Mouse (Mus musculus) hindbrain, embryonic 14.5 days (tissue): ENCODE measurements around the gene Kirrel3. TPM values are rescaled to one million over a fixed set of nuclear protein-coding genes. Genes with fewer than 3 reads are reported as not detected.

Source experiments
- ATAC-seq: fragments of 200-750 bp; cut with Nextera tagmentation; 2 replicates; pipeline ENCODE4 v1.8.0; 2017; ENCODE audit warnings: moderate number of reproducible peaks, mild to moderate bottlenecking, moderate TSS enrichment, moderate library complexity; ENCODE audit not compliant: low FRiP score
- DNase-seq: peaks from one replicate; pipeline ENCODE4 v3.0.0-alpha.2; 2015; ENCODE audit warnings: low spot score
- H3K27ac ChIP-seq: fragments of 300-500 bp; sonication (generic); 2 replicates; pipeline ENCODE4 v1.5.1; 2014; ENCODE audit warnings: mild to moderate bottlenecking, moderate library complexity
- H3K27me3 ChIP-seq: fragments of 300-500 bp; sonication (generic); 2 replicates; pipeline ENCODE4 v1.6.1; 2014; ENCODE audit warnings: mild to moderate bottlenecking, low read length, mixed read lengths; ENCODE audit not compliant: control insufficient read depth, insufficient read depth
- H3K36me3 ChIP-seq: fragments of 300-500 bp; sonication (generic); replicated peaks from 2 replicates; pipeline ENCODE4 v1.6.1; 2014; ENCODE audit not compliant: control insufficient read depth, insufficient read depth
- H3K4me1 ChIP-seq: fragments of 300-500 bp; sonication (generic); replicated peaks from 2 replicates; pipeline ENCODE4 v1.6.1; 2014; ENCODE audit warnings: antibody characterized with exemption, low read length, mixed read lengths; ENCODE audit not compliant: control insufficient read depth, insufficient read depth
- H3K4me2 ChIP-seq: fragments of 300-500 bp; sonication (generic); replicated peaks from 2 replicates; pipeline ENCODE4 v1.6.1; 2014; ENCODE audit warnings: mild to moderate bottlenecking, moderate library complexity
- H3K4me3 ChIP-seq: fragments of 300-500 bp; sonication (generic); replicated peaks from 2 replicates; pipeline ENCODE4 v1.5.1; 2014; ENCODE audit warnings: mild to moderate bottlenecking, low read length
- H3K9ac ChIP-seq: fragments of 300-500 bp; sonication (generic); 2 replicates; pipeline ENCODE4 v1.6.1; 2014
- H3K9me3 ChIP-seq: fragments of 300-500 bp; sonication (generic); 2 replicates; pipeline ENCODE4 v1.6.1; 2016; ENCODE audit warnings: low read length; ENCODE audit not compliant: control insufficient read depth
- WGBS: fragments of 180-500 bp; shearing (Covaris S2); extraction: QIAGEN DNeasy Blood & Tissue Kit; methylation state at CpG from one replicate; pipeline ENCODE4 v1.1.7; 2014; 5-methylcytosine and 5-hydroxymethylcytosine counted together
- polyA plus RNA-seq: library from polyadenylated mRNA; unstranded; fragments of >200 nt; fragmentation: Nextera tagmentation; extraction: Ambion mirVana; gene quantifications from 2 replicates; pipeline ENCODE4 v1.2.1, GENCODE M21; 2014

Gene Kirrel3
- polyA plus RNA-seq, 1 experiment from 2014 or later: 38.8 TPM

DNA sequence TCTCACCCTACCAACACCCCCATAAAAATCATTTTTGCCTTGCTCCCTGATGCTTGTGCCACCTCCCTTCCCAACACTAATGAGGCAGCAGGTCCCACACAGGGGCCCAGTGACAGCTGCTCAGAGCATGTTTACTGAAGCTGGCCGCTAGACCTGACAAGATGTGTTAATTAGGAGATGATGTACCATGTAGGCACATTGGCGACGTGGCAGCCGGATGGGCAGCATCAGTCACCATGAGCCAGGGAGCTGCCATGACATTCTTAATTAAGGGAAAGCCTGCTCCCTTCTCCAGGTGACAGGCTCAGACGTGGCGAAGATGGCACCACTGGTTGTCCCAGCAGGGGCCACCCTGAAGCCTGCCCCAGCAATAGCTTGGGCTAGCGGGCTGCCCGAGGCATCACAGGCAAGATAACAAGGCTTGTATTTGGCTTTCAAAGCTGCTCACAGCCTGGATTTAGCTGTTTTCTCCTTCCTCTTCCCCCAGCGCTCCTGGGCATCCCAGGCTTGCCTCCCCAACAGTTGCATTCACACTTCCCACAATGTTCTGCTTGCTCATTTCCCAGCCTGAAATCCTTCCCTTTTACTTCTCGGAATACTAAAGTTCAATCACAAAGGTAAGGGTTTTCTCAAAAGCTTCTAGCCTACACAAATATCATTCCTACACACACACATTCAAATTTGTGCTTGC lies 357.7 kb downstream of the Kirrel3 start:
- Histone ChIP-seq H3K27ac (no peak overlapping the region), H3K4me1 (no peaks in the 10 kb centered on the region), H3K36me3 (no peaks in the 10 kb centered on the region), H3K9me3 (no peaks in the 10 kb centered on the region), H3K27me3 (no peaks in the 10 kb centered on the region), H3K4me2 (no peak overlapping the region), H3K9ac (no peak overlapping the region), H3K4me3 (no peak overlapping the region)
- DNase-seq: no peak
- 59% methylated on average over 10 of the region's 10 CpGs for WGBS
- ATAC-seq: 0 out of 2 replicates have a peak, but pooled peaks have one; percentile 38

DNA sequence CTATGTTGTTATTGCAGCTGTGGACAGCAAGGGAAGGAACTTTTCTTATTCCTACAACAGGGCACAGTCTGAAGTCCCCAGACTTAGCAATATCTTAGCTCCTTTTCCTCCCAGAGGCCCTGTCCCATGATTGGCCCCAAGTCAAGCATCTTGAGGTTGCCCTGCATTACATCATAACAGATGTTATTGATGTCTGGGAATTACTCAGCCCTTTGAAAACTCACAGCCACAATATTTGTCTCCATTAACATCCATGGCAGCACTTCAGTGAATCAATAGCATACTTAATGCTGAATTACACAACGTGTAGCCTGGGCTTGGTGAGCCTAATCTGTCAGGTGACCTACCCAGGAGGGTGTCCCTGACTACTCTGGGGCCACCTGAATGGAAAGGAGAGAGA lies 360.7 kb downstream of the Kirrel3 start:
- no peaks in the 10 kb centered on the region for H3K27me3 ChIP-seq
- DNase-seq (no peak), ATAC-seq (no peak)
- no peaks in the 10 kb centered on the region for H3K4me1 ChIP-seq
- H3K27ac ChIP-seq: no peak overlapping the region
- H3K36me3 ChIP-seq: no peaks in the 10 kb centered on the region
- no peaks in the 10 kb centered on the region for H3K9me3 ChIP-seq
- no peak overlapping the region for H3K4me3 ChIP-seq
- 34% methylated on average over 1 of the region's 1 CpGs for WGBS
- no peak overlapping the region for H3K9ac ChIP-seq
- no peak overlapping the region for H3K4me2 ChIP-seq

DNA sequence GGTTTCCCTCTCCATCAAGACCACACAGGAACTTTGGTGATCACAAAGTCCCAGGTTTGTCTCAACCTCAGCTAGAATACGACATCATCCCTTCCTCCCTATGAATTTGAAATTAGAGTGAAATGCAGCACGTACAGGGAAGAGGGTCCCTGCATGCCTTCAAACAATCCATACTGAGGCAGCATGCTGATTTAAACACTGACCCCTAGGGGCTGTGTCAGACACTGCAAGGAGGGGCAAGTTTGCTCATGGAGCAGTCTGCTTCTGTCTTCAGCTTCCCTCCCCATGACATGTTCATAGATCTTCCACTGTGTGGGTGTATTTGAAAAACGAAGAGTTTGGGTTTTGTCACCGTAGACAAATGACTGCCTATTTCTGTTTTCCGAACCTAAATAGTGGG lies 362.0 kb downstream of the Kirrel3 start:
- no peak overlapping the region for H3K9ac ChIP-seq
- no peaks in the 10 kb centered on the region for H3K27me3 ChIP-seq
- H3K4me3 ChIP-seq: no peak overlapping the region
- H3K36me3 ChIP-seq: no peaks in the 10 kb centered on the region
- H3K9me3 ChIP-seq: no peaks in the 10 kb centered on the region
- DNase-seq (no peak), ATAC-seq (no peak)
- 52% methylated on average over 5 of the region's 5 CpGs for WGBS
- no peak overlapping the region for H3K4me2 ChIP-seq
- H3K4me1 ChIP-seq: no peaks in the 10 kb centered on the region
- H3K27ac ChIP-seq: no peak overlapping the region

DNA sequence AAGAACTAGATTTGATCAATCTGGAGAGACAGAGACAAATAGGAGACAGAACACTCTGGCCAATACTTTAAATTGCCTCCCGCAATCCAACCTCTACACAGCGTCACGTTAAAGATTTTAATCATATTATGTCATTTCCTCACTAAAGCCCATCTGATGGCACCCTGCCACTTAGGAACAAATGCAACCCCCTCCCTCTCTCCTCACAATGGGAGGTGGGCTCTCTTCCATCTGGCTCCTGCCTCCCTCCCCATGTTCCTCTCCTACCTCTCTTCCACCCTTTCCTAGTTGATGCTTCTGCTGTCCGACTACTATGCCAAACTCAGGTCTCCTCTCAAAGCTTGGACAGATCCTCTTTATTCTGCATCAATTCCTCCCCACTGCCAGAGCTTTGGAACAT lies 365.4 kb downstream of the Kirrel3 start:
- no peaks in the 10 kb centered on the region for H3K36me3 ChIP-seq
- H3K9me3 ChIP-seq: no peaks in the 10 kb centered on the region
- H3K4me2 ChIP-seq: no peak overlapping the region
- no peak overlapping the region for H3K9ac ChIP-seq
- no peaks in the 10 kb centered on the region for H3K4me1 ChIP-seq
- no peak overlapping the region for H3K4me3 ChIP-seq
- WGBS: 72% methylated on average over 4 of the region's 4 CpGs
- H3K27me3 ChIP-seq: no peaks in the 10 kb centered on the region
- no peak overlapping the region for H3K27ac ChIP-seq
- ATAC-seq (no peak), DNase-seq (no peak)

DNA sequence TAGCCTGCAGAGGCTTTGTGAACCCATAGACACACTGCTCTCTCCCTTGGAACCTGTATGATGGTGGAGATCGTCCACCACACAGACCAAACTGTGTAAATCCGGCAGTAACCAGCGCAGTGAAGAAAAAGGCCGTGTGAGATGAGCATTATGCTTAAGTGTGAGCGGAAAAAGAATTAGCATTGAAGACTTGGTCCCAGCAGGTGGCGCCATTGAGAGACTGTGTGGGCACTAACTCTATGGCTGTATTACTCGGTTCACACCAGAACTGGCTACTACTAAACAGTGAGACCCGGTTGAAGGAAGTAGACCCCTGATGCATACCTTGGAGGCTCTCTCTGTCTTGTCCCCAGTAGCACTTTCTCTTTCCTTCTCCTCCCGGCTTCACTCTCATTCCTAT lies 371.9 kb downstream of the Kirrel3 start:
- no peaks in the 10 kb centered on the region for H3K27me3 ChIP-seq
- ATAC-seq: no peak
- no peak overlapping the region for H3K9ac ChIP-seq
- no peaks in the 10 kb centered on the region for H3K4me1 ChIP-seq
- no peak overlapping the region for H3K4me3 ChIP-seq
- no peaks in the 10 kb centered on the region for H3K36me3 ChIP-seq
- H3K4me2 ChIP-seq: no peak overlapping the region
- H3K27ac ChIP-seq: no peak overlapping the region
- WGBS: 61% methylated on average over 9 of the region's 9 CpGs
- no peak for DNase-seq
- no peaks in the 10 kb centered on the region for H3K9me3 ChIP-seq

DNA sequence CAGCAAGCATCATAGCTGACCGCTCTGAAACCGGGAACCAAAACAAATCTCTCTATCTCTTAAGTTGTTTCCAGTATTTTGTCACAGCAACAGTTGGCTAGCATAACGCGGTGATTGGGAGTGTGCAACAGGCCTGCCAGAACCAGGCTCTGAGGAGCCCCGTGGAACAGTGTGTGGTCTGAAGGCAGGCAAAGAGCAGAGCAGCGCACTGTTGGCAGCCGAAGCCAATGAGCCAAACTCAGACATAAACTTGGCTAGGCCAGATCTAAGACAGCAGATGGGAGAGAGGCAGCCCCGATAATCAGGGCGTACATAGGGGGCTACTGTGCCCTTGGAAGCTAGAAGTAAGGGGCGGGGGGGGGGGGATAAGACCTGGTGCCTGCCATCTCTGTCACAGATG lies 372.4 kb downstream of the Kirrel3 start:
- Histone ChIP-seq H3K36me3 (no peaks in the 10 kb centered on the region), H3K9me3 (no peaks in the 10 kb centered on the region), H3K27ac (no peak overlapping the region), H3K4me3 (no peak overlapping the region), H3K4me2 (no peak overlapping the region), H3K9ac (no peak overlapping the region), H3K27me3 (no peaks in the 10 kb centered on the region), H3K4me1 (no peaks in the 10 kb centered on the region)
- DNase-seq: no peak
- no peak for ATAC-seq
- WGBS: 92% methylated on average over 10 of the region's 10 CpGs

DNA sequence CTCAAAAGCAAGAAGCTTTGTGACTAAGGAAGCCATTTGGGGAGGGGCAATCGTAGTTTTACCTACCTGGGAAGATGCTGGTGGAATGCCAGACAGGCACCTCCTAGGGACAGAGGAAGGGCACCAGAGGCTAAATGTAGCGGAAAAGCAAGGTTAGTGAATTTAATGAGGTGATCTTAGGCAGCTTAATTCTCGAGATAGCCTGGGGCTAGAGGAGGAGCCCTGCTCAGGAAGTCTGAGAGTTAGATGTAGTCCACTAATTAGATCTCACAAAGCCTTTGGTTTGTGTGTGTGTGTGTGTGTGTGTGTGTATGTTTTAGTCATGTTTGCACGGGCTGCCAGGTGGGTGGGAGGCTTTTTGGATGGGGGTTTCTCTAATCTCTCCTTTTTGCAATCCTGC lies 375.2 kb downstream of the Kirrel3 start:
- Histone ChIP-seq H3K36me3 (no peaks in the 10 kb centered on the region), H3K4me3 (no peak overlapping the region), H3K27ac (no peak overlapping the region), H3K9ac (no peak overlapping the region), H3K9me3 (no peaks in the 10 kb centered on the region), H3K4me2 (no peak overlapping the region), H3K27me3 (no peaks in the 10 kb centered on the region), H3K4me1 (no peaks in the 10 kb centered on the region)
- ATAC-seq (no peak), DNase-seq (no peak)
- WGBS: 33% methylated on average over 4 of the region's 4 CpGs

DNA sequence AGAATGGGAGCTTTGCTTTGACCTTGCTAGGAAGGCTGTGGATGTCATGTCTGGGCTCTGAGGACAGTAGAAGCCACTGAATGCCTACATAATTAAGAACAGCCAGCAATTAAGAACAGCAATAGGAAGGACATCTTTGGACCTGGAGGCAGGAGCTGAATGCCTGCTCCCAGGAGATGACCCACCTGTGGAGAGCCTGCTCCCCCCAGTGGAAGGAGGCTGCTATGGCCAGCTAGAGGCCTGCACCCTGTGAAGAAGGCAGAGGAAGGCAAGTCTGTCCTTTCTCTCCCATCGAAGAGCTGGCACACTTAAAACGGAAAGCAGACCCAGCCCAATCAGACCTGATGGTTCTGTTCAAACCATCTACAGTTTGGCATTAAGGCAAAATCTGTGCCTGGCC lies 376.1 kb downstream of the Kirrel3 start:
- ATAC-seq (no peak), DNase-seq (peak; percentile 58)
- Histone ChIP-seq H3K9me3 (no peaks in the 10 kb centered on the region), H3K27ac (no peak overlapping the region), H3K27me3 (no peaks in the 10 kb centered on the region), H3K36me3 (no peaks in the 10 kb centered on the region), H3K4me1 (no peaks in the 10 kb centered on the region), H3K4me3 (no peak overlapping the region), H3K4me2 (no peak overlapping the region), H3K9ac (no peak overlapping the region)
- WGBS: 55% methylated on average over 2 of the region's 2 CpGs

DNA sequence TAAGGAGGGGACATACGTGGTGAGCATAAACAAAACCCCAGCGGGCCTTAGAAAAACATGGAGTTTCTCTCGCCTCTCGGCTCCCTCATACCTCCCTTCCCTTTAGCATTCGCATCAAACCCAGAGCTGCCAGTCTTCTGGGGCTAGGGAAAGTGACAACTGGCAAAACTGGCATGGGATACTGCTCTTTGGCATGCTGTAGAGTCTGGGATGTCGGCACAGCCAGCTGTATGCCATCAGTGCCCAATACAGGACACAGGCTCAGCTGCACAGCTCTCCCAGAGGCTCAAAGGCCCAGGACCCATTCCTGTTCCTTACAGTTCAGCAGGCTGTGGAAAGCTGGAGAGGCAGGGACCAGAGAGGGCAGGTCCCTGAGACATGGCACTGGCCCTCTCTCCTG lies 379.9 kb downstream of the Kirrel3 start:
- H3K36me3 ChIP-seq: no peaks in the 10 kb centered on the region
- no peaks in the 10 kb centered on the region for H3K27me3 ChIP-seq
- DNase-seq (no peak), ATAC-seq (no peak)
- 0 out of 2 replicates have a peak, but pooled peaks cover 4% of the 10 kb centered on the region for H3K4me1 ChIP-seq
- no peak overlapping the region for H3K4me3 ChIP-seq
- 77% methylated on average over 6 of the region's 6 CpGs for WGBS
- no peak overlapping the region for H3K27ac ChIP-seq
- no peak overlapping the region for H3K9ac ChIP-seq
- no peaks in the 10 kb centered on the region for H3K9me3 ChIP-seq
- no peak overlapping the region for H3K4me2 ChIP-seq
